Mouse (Mus musculus): ENCODE data around the gene Glis1.

DNA sequence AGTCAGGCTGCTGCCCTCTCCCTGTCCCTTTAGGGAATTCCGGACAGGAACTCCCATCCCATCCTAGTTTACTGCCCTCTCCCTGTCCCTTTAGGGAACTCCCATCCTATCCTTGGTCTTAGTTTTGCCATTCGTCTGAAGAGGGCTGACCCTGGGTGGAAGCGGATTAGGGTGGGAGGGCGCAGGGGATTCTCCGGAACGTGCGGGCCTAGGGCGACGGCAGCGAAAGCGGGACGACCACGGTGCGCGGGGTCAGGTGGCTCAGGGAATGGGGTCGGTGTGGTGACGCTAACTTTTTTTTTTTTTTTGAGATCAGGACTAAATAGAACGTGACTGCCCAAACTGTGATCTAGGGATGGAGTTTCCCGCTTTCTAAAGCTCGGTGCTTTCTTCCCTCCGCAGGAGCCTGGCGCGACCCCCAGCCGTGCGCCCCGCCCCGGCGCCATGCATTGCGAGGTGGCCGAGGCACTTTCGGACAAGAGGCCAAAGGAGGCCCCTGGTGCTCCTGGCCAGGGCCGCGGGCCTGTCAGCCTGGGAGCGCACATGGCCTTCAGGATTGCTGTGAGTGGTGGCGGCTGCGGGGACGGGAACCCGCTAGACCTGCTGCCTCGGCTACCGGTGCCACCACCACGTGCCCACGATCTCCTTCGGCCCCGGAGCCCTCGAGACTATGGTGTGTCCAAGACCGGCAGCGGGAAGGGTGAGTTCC, 1.0 kb downstream of the Glis1 start:
- TF ChIP-seq CTCF (IDR thresholded peaks at IDR 0.05; ENCODE audit: low read depth) (no peak), EP300 (IDR thresholded peaks at IDR 0.05; ENCODE audit: low read depth) (no peak)

Measured in liver, embryonic 14.5 days (tissue).